Mouse (Mus musculus): ENCODE measurements around the gene Klhl8. TPM values are rescaled to one million over a fixed set of nuclear protein-coding genes. Genes with fewer than 3 reads are reported as not detected.

Gene Klhl8
- polyA plus RNA-seq, 1 experiment from 2014 or later = 5.5 TPM

- DNase-seq (ENCODE audit: low read depth, low spot score) (no peak), ATAC-seq (no peak)
- CTCF ChIA-PET = interaction anchor here (0.6 to 1.5 kb wide), 2 partner anchors 10 to 11 kb away, joined by 3 to 9 read pairs; no protein-coding TSS in a partner anchor
- in situ Hi-C loops (cut with MboI; ENCODE audit: low pct_unique_long_range_greater_than_20kb) = no loop called here
- POLR2A ChIA-PET = no interaction called here
- peaks cover 12% of the 10 kb centered on the region for H3K27me3 ChIP-seq
- TF ChIP-seq CTCF (IDR thresholded peaks at IDR 0.05) = no peak
Observed at GRCm38 (mm10) chr5:103916595-103917356, 5.7 kb upstream of the Klhl8 start.

DNA sequence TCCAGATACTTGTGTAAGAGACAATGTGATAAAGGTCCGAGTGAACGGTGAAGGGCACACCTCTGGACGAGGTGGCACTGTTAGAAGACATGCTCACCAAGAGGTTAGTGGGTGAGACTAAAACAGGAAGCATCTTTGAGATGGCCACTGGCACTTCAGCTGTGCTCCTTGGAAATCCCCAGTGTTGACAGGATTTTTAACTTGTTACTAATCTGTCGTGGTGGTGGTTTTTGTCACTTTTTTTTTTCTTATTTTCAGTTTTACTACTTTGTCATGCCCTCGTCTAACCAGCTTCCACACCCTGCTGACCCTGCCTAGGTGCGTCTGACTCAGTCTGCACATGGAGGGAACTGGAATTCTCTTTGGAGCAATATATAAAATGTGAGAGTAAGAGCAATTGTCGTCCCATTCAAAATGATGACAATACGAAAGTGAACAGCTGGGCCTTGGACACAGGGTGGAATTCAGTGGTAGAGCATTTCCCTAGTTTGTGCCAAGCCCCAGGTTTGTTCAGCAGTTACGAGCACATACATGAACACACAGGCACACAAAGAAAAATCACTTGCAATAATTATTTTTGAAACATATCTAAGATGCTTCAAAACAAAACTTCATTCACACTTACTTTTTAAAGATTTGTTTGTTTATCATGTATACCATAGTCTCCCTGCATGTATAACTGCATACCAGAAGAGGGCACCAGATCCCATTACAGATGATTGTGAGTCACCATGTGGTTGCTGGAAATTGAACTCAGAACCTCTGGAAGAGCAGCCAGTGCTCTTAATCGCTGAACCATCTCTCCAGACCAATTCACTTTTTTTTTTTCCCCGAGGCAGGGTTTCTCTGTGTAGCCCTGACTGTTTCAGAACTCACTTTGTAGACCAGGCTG lies 3.5 kb upstream of the Klhl8 start:
- POLR2A ChIA-PET = interaction anchor here (1.3 kb wide), 1 partner anchor 12 kb away, joined by 3 read pairs; no protein-coding TSS in a partner anchor
- H3K27me3 ChIP-seq = peaks cover 12% of the 10 kb centered on the region
- ATAC-seq (no peak), DNase-seq (ENCODE audit: low read depth, low spot score) (no peak)
- peak; percentile 60 for TF ChIP-seq CTCF (IDR thresholded peaks at IDR 0.05)
- CTCF ChIA-PET = interaction anchor here (1.1 kb wide), 2 partner anchors 13 to 577 kb away, joined by 3 to 6 read pairs; no protein-coding TSS in a partner anchor
- in situ Hi-C loops (cut with MboI; ENCODE audit: low pct_unique_long_range_greater_than_20kb) = no loop called here

GRCm38 (mm10) chr5:103913150-103913549 lies 2.1 kb upstream of the Klhl8 start:
- no peak for TF ChIP-seq CTCF (IDR thresholded peaks at IDR 0.05)
- in situ Hi-C loops (cut with MboI; ENCODE audit: low pct_unique_long_range_greater_than_20kb) = no loop called here
- CTCF ChIA-PET = no interaction called here

DNA sequence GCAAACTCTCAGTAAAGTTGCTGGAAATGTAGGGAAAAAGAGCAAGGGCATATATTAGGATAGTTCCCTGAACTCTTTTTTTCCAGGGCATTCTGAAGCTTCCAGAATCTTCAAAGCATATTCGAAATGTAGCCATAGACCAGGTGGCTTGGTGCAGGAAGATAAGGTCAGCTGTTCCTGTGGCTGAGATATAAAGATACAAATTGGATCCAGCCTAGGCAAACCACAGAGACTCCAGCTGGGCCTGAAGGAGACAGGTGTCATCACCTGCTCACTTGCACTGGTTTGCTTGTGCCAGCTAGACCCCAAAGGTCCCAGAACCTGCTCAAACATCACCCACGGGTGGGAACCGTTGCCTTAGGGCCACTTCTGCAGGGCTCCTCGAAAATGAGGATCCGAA lies 496 bp upstream of the Klhl8 start:
- DNase-seq (ENCODE audit: low read depth, low spot score) (no peak), ATAC-seq (peak; percentile 6)
- ChIA-PET POLR2A (no interaction called here), CTCF (interaction anchor here (0.9 to 4.7 kb wide), 3 partner anchors 17 to 131 kb away, joined by 3 to 36 read pairs (median 4); no protein-coding TSS in a partner anchor)
- in situ Hi-C loops (cut with MboI; ENCODE audit: low pct_unique_long_range_greater_than_20kb) = no loop called here
- no peak for TF ChIP-seq CTCF (IDR thresholded peaks at IDR 0.05)
- peaks cover 12% of the 10 kb centered on the region for H3K27me3 ChIP-seq

More at GRCm38 (mm10) chr5:103913150-103913549, 2.1 kb upstream of the Klhl8 start:
- POLR2A ChIA-PET = no interaction called here
- DNase-seq (ENCODE audit: low read depth, low spot score) (no peak), ATAC-seq (no peak)
- peaks cover 12% of the 10 kb centered on the region for H3K27me3 ChIP-seq

- peaks cover 12% of the 10 kb centered on the region for H3K27me3 ChIP-seq
- TF ChIP-seq CTCF (IDR thresholded peaks at IDR 0.05) = no peak
- in situ Hi-C loops (cut with MboI; ENCODE audit: low pct_unique_long_range_greater_than_20kb) = no loop called here
- ATAC-seq (no peak), DNase-seq (ENCODE audit: low read depth, low spot score) (no peak)
- ChIA-PET CTCF (interaction anchor here (0.9 to 4.7 kb wide), 3 partner anchors 9 to 27 kb away, joined by 3 to 36 read pairs (median 3); no protein-coding TSS in a partner anchor), POLR2A (interaction anchor here (0.6 to 1.0 kb wide), 3 partner anchors 9 to 65 kb away, joined by 3 to 4 read pairs (median 3); no protein-coding TSS in a partner anchor)
Observed at GRCm38 (mm10) chr5:103910156-103910555, 903 bp downstream of the Klhl8 start.

- CTCF ChIA-PET = interaction anchor here (1.1 to 4.7 kb wide), 3 partner anchors 19 to 53 kb away, joined by 3 to 36 read pairs (median 5); no protein-coding TSS in a partner anchor
- ATAC-seq (no peak), DNase-seq (ENCODE audit: low read depth, low spot score) (no peak)
- no peak for TF ChIP-seq CTCF (IDR thresholded peaks at IDR 0.05)
- peaks cover 12% of the 10 kb centered on the region for H3K27me3 ChIP-seq
- in situ Hi-C loops (cut with MboI; ENCODE audit: low pct_unique_long_range_greater_than_20kb) = no loop called here
- POLR2A ChIA-PET = no interaction called here
Observed at GRCm38 (mm10) chr5:103909466-103909865, 1.6 kb downstream of the Klhl8 start.

DNA sequence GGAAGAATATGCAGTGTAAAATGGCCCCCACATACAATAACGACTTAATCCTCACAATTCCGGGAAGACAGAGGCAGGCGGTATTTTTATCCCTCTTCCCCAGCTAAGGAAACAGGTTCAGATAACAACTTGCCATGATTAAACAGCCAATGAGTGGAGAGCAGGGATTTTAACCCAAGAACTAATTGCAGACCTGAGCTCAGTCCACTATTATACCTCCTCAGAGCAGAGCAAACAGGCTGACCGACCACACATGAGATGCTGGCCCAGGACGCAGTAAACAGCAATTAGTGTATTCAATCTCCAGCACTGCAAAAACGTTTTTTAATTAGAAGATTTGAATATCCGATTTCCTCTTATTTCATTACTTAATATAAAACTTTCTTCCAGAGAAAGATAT lies 2.2 kb downstream of the Klhl8 start:
- no peak for ATAC-seq
- ChIA-PET CTCF (interaction anchor here (0.7 to 4.7 kb wide), 4 partner anchors 13 to 53 kb away, joined by 3 to 36 read pairs (median 4); no protein-coding TSS in a partner anchor), POLR2A (no interaction called here)
- H3K27me3 ChIP-seq = peaks cover 12% of the 10 kb centered on the region
- DNase-seq (ENCODE audit: low read depth, low spot score) = no peak
- in situ Hi-C loops (cut with MboI; ENCODE audit: low pct_unique_long_range_greater_than_20kb) = no loop called here
- no peak for TF ChIP-seq CTCF (IDR thresholded peaks at IDR 0.05)

DNA sequence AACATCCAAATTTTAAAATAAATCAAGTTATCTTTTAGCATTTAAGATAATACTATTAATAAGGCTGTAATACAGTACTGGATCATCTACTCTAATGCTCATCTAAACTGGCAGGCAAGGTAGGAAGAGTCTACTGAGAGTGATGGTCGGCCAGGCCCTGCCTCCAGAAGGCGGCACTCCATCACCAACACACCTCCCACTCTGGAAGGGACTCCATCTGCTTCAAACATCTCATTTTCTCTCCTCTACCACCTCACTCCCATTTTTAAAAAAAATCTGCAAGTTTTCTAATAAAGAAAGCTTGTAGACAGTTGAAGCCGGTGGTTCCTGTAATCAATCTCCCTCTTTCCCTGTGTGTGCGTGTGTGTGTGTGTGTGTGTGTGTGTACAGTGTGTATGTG lies 3.2 kb downstream of the Klhl8 start:
- in situ Hi-C loops (cut with MboI; ENCODE audit: low pct_unique_long_range_greater_than_20kb) = no loop called here
- ATAC-seq (no peak), DNase-seq (ENCODE audit: low read depth, low spot score) (no peak)
- CTCF ChIA-PET = interaction anchor here (0.7 to 4.7 kb wide), 4 partner anchors 12 to 52 kb away, joined by 3 to 36 read pairs (median 4); no protein-coding TSS in a partner anchor
- no peak for TF ChIP-seq CTCF (IDR thresholded peaks at IDR 0.05)
- POLR2A ChIA-PET = no interaction called here
- H3K27me3 ChIP-seq = peaks cover 9% of the 10 kb centered on the region

GRCm38 (mm10) chr5:103906173-103906572 lies 4.9 kb downstream of the Klhl8 start:
- TF ChIP-seq CTCF (IDR thresholded peaks at IDR 0.05) = no peak
- no peak for DNase-seq (ENCODE audit: low read depth, low spot score)
- POLR2A ChIA-PET = no interaction called here
- ATAC-seq = no peak
- CTCF ChIA-PET = no interaction called here
- in situ Hi-C loops (cut with MboI; ENCODE audit: low pct_unique_long_range_greater_than_20kb) = no loop called here
- no peaks in the 10 kb centered on the region for H3K27me3 ChIP-seq

DNA sequence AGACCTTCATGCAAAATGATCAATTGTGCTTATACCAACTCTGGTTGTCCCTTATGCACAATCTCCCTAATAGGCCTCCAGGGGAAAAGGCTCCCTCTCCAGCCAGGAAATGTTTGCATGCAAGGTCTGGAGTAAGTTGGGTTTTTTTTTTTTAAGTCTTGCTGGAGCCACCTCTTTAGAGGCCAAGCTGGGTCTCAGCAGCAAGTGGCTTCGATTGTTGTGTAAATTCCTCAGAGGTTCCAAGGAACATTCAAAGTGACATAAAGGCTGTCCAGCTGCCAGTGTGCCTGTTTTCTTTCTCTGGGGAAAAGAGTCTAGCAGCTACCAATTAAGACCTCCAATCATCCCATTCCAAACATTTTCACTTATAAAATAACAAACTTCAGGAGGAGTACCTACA lies 12.7 kb downstream of the Klhl8 start:
- CTCF ChIA-PET = no interaction called here
- no peak for TF ChIP-seq CTCF (IDR thresholded peaks at IDR 0.05)
- POLR2A ChIA-PET = no interaction called here
- H3K27me3 ChIP-seq = no peaks in the 10 kb centered on the region
- ATAC-seq (no peak), DNase-seq (ENCODE audit: low read depth, low spot score) (no peak)
- in situ Hi-C loops (cut with MboI; ENCODE audit: low pct_unique_long_range_greater_than_20kb) = no loop called here
